Mouse (Mus musculus): Measurements from ENCODE around the gene Iqsec1. TPM values are rescaled to one million over a fixed set of nuclear protein-coding genes. Genes with fewer than 3 reads are reported as not detected.

The Iqsec1 gene
- polyA plus RNA-seq, 1 experiment = 230 TPM

- Histone ChIP-seq H3K4me1 (ENCODE audit: control insufficient read depth, insufficient read depth, insufficient read length) (peaks cover 19% of the 10 kb centered on the region; the same call in 1 of the 2 replicates), H3K36me3 (ENCODE audit: control insufficient read depth, insufficient read depth, low read length) (no peaks in the 10 kb centered on the region), H3K27ac (ENCODE audit: insufficient read depth, low read length) (peak overlapping the region; percentile 70), H3K27me3 (ENCODE audit: control insufficient read depth, insufficient read depth, low read length) (no peaks in the 10 kb centered on the region), H3K4me3 (ENCODE audit: extremely low read depth, insufficient read depth, insufficient read length) (no peak overlapping the region)
- DNase-seq (ENCODE audit: low read depth in 1 of 2, low spot score in 2 of 2) = peak in 1 of 2 experiments; percentile 52
- TF ChIP-seq POLR2A (IDR thresholded peaks at IDR 0.05; ENCODE audit: low read depth, low read length) (no peak), CTCF (IDR thresholded peaks at IDR 0.05; ENCODE audit: extremely low read depth, insufficient read depth, insufficient read length, insufficient replicate concordance) (no peak)
- WGBS = 40% methylated on average over 6 of the region's 6 CpGs
These were observed 359.0 kb downstream of the Iqsec1 start for GRCm38 (mm10) chr6:90629506-90629905.

- 77% methylated on average over 4 of the region's 4 CpGs for WGBS
- H3K36me3 ChIP-seq (ENCODE audit: control insufficient read depth, insufficient read depth, low read length) = no peaks in the 10 kb centered on the region
- DNase-seq (ENCODE audit: low read depth in 1 of 2, low spot score in 2 of 2) = no peak
- no peak overlapping the region for H3K27ac ChIP-seq (ENCODE audit: insufficient read depth, low read length)
- no peak overlapping the region for H3K4me3 ChIP-seq (ENCODE audit: extremely low read depth, insufficient read depth, insufficient read length)
- no peaks in the 10 kb centered on the region for H3K27me3 ChIP-seq (ENCODE audit: control insufficient read depth, insufficient read depth, low read length)
- TF ChIP-seq POLR2A (IDR thresholded peaks at IDR 0.05; ENCODE audit: low read depth, low read length) (no peak), CTCF (IDR thresholded peaks at IDR 0.05; ENCODE audit: extremely low read depth, insufficient read depth, insufficient read length, insufficient replicate concordance) (no peak)
- peaks cover 20% of the 10 kb centered on the region; the same call in 1 of the 2 replicates for H3K4me1 ChIP-seq (ENCODE audit: control insufficient read depth, insufficient read depth, insufficient read length)
These were observed 360.9 kb downstream of the Iqsec1 start for GRCm38 (mm10) chr6:90627556-90627955.

GRCm38 (mm10) chr6:90625207-90625994 lies 363.1 kb downstream of the Iqsec1 start:
- H3K27ac ChIP-seq (ENCODE audit: insufficient read depth, low read length) = no peak overlapping the region
- DNase-seq (ENCODE audit: low read depth in 1 of 2, low spot score in 2 of 2) = no peak
- no peak overlapping the region for H3K4me3 ChIP-seq (ENCODE audit: extremely low read depth, insufficient read depth, insufficient read length)
- H3K4me1 ChIP-seq (ENCODE audit: control insufficient read depth, insufficient read depth, insufficient read length) = peaks cover 21% of the 10 kb centered on the region; the same call in 1 of the 2 replicates
- no peaks in the 10 kb centered on the region for H3K27me3 ChIP-seq (ENCODE audit: control insufficient read depth, insufficient read depth, low read length)
- no peak for TF ChIP-seq POLR2A (IDR thresholded peaks at IDR 0.05; ENCODE audit: low read depth, low read length)
- TF ChIP-seq CTCF (IDR thresholded peaks at IDR 0.05; ENCODE audit: extremely low read depth, insufficient read depth, insufficient read length, insufficient replicate concordance) = no peak
- 84% methylated on average over 7 of the region's 7 CpGs for WGBS
- H3K36me3 ChIP-seq (ENCODE audit: control insufficient read depth, insufficient read depth, low read length) = no peaks in the 10 kb centered on the region

GRCm38 (mm10) chr6:90624733-90625132 lies 363.8 kb downstream of the Iqsec1 start:
- Histone ChIP-seq H3K27ac (ENCODE audit: insufficient read depth, low read length) (no peak overlapping the region; the same call in 1 of the 2 replicates), H3K4me1 (ENCODE audit: control insufficient read depth, insufficient read depth, insufficient read length) (peaks cover 19% of the 10 kb centered on the region; the same call in 1 of the 2 replicates), H3K27me3 (ENCODE audit: control insufficient read depth, insufficient read depth, low read length) (no peaks in the 10 kb centered on the region), H3K36me3 (ENCODE audit: control insufficient read depth, insufficient read depth, low read length) (no peaks in the 10 kb centered on the region), H3K4me3 (ENCODE audit: extremely low read depth, insufficient read depth, insufficient read length) (no peak overlapping the region)
- no peak for DNase-seq (ENCODE audit: low read depth in 1 of 2, low spot score in 2 of 2)
- WGBS = 64% methylated on average over 11 of the region's 11 CpGs
- no peak for TF ChIP-seq POLR2A (IDR thresholded peaks at IDR 0.05; ENCODE audit: low read depth, low read length)
- TF ChIP-seq CTCF (IDR thresholded peaks at IDR 0.05; ENCODE audit: extremely low read depth, insufficient read depth, insufficient read length, insufficient replicate concordance) = no peak

GRCm38 (mm10) chr6:90624184-90624583 lies 364.3 kb downstream of the Iqsec1 start:
- 68% methylated on average over 6 of the region's 6 CpGs for WGBS
- TF ChIP-seq CTCF (IDR thresholded peaks at IDR 0.05; ENCODE audit: extremely low read depth, insufficient read depth, insufficient read length, insufficient replicate concordance) (no peak), POLR2A (IDR thresholded peaks at IDR 0.05; ENCODE audit: low read depth, low read length) (no peak)
- H3K36me3 ChIP-seq (ENCODE audit: control insufficient read depth, insufficient read depth, low read length) = no peaks in the 10 kb centered on the region
- no peak for DNase-seq (ENCODE audit: low read depth in 1 of 2, low spot score in 2 of 2)
- peaks cover 16% of the 10 kb centered on the region; the same call in 1 of the 2 replicates for H3K4me1 ChIP-seq (ENCODE audit: control insufficient read depth, insufficient read depth, insufficient read length)
- H3K4me3 ChIP-seq (ENCODE audit: extremely low read depth, insufficient read depth, insufficient read length) = no peak overlapping the region
- H3K27ac ChIP-seq (ENCODE audit: insufficient read depth, low read length) = no peak overlapping the region
- no peaks in the 10 kb centered on the region for H3K27me3 ChIP-seq (ENCODE audit: control insufficient read depth, insufficient read depth, low read length)

- no peaks in the 10 kb centered on the region for H3K27me3 ChIP-seq (ENCODE audit: control insufficient read depth, insufficient read depth, low read length)
- no peak overlapping the region for H3K4me3 ChIP-seq (ENCODE audit: extremely low read depth, insufficient read depth, insufficient read length)
- no peak overlapping the region for H3K27ac ChIP-seq (ENCODE audit: insufficient read depth, low read length)
- no peaks in the 10 kb centered on the region for H3K36me3 ChIP-seq (ENCODE audit: control insufficient read depth, insufficient read depth, low read length)
- 77% methylated on average over 5 of the region's 5 CpGs for WGBS
- DNase-seq (ENCODE audit: low read depth in 1 of 2, low spot score in 2 of 2) = no peak
- TF ChIP-seq CTCF (IDR thresholded peaks at IDR 0.05; ENCODE audit: extremely low read depth, insufficient read depth, insufficient read length, insufficient replicate concordance) = no peak
- TF ChIP-seq POLR2A (IDR thresholded peaks at IDR 0.05; ENCODE audit: low read depth, low read length) = no peak
- peaks cover 16% of the 10 kb centered on the region; the same call in 1 of the 2 replicates for H3K4me1 ChIP-seq (ENCODE audit: control insufficient read depth, insufficient read depth, insufficient read length)
These were observed 365.0 kb downstream of the Iqsec1 start for GRCm38 (mm10) chr6:90623456-90623836.

Measured in spleen, adult 2 months (tissue).